Mouse (Mus musculus): ENCODE results near the gene Gm49387.
"Not testable (repeated sequence)": the region's sequence is repeated elsewhere in the genome, so short reads cannot be mapped to it uniquely, and the experiment has no call there.

Gm49387 gene

GRCm38 (mm10) chr14:31640890-31641505, 320 bp upstream of the Gm49387 start, which contains the start of the genes Btd and Hacl1:
TSS of gene Btd (plus strand) at chr14:31641028.
TSS of gene Hacl1 (minus strand) at chr14:31641286.
- DNase-seq (ENCODE audit: low spot score) = peak; percentile 85

- DNase-seq (ENCODE audit: low spot score) = no peak
These were observed 10.0 kb downstream of the Gm49387 start for GRCm38 (mm10) chr14:31630677-31631076.

GRCm38 (mm10) chr14:31622748-31623147, 17.9 kb downstream of the Gm49387 start:
- DNase-seq (ENCODE audit: low spot score) = no peak

- no peak for DNase-seq (ENCODE audit: low spot score)
These were observed 20.0 kb downstream of the Gm49387 start for GRCm38 (mm10) chr14:31620591-31621223.

- no peak for DNase-seq (ENCODE audit: low spot score)
These were observed 22.7 kb downstream of the Gm49387 start for GRCm38 (mm10) chr14:31617997-31618396.

GRCm38 (mm10) chr14:31617204-31617603, 23.5 kb downstream of the Gm49387 start:
- DNase-seq (ENCODE audit: low spot score) = no peak

GRCm38 (mm10) chr14:31613671-31614070, 27.0 kb downstream of the Gm49387 start:
- DNase-seq (ENCODE audit: low spot score) = no peak

- DNase-seq (ENCODE audit: low spot score) = no peak
These were observed 28.7 kb downstream of the Gm49387 start for GRCm38 (mm10) chr14:31611986-31612385.

- no peak for DNase-seq (ENCODE audit: low spot score)
These were observed 35.2 kb downstream of the Gm49387 start for GRCm38 (mm10) chr14:31605514-31605913.

- DNase-seq (ENCODE audit: low spot score) = no peak
These were observed 35.8 kb downstream of the Gm49387 start for GRCm38 (mm10) chr14:31604916-31605315.

- DNase-seq (ENCODE audit: low spot score) = not testable (repeated sequence)
These were observed 38.1 kb downstream of the Gm49387 start for GRCm38 (mm10) chr14:31602616-31602979.

- no peak for DNase-seq (ENCODE audit: low spot score)
These were observed 38.6 kb downstream of the Gm49387 start for GRCm38 (mm10) chr14:31601908-31602615.

- no peak for DNase-seq (ENCODE audit: low spot score)
These were observed 43.2 kb downstream of the Gm49387 start for GRCm38 (mm10) chr14:31597446-31597845.

- DNase-seq (ENCODE audit: low spot score) = no peak
These were observed 44.3 kb downstream of the Gm49387 start for GRCm38 (mm10) chr14:31596408-31596807.

GRCm38 (mm10) chr14:31594693-31595092, 46.0 kb downstream of the Gm49387 start:
- no peak for DNase-seq (ENCODE audit: low spot score)

GRCm38 (mm10) chr14:31593036-31593435, 47.6 kb downstream of the Gm49387 start:
- no peak for DNase-seq (ENCODE audit: low spot score)

GRCm38 (mm10) chr14:31591243-31591642, 49.4 kb downstream of the Gm49387 start, which contains the start of gene Colq:
TSS of gene Colq (minus strand) at chr14:31591343.
- DNase-seq (ENCODE audit: low spot score) = no peak

- no peak for DNase-seq (ENCODE audit: low spot score)
These were observed 54.2 kb downstream of the Gm49387 start for GRCm38 (mm10) chr14:31586451-31586850.

- no peak for DNase-seq (ENCODE audit: low spot score)
These were observed 57.6 kb downstream of the Gm49387 start for GRCm38 (mm10) chr14:31583082-31583481.

GRCm38 (mm10) chr14:31577966-31578735, 62.5 kb downstream of the Gm49387 start:
- DNase-seq (ENCODE audit: low spot score) = no peak

- no peak for DNase-seq (ENCODE audit: low spot score)
These were observed 63.6 kb downstream of the Gm49387 start for GRCm38 (mm10) chr14:31576846-31577697.

All from ovary, adult 18-20 months (tissue).